ENCODE assay signal across 20 mouse cellular contexts in genomic region chr2:57354848-57355247, GRCm38 (mm10).
"Had no signal": no experiment of that assay in that cellular context is flagged by ENCODE, and none has a peak within 500 bp of the region (broad histone marks: within the 10 kb centered on the region; RNA-seq: fewer than 3 reads in every experiment).

No protein-coding gene starts in this region.

- H3K4me3 ChIP-seq: lung, embryonic 15.5 days; megakaryocyte, embryonic 14.5 days; midbrain, embryonic 13.5 days; midbrain, embryonic 15.5 days; neural tube, embryonic 13.5 days; neural tube, embryonic 15.5 days had no signal

- DNase-seq: lung, adult 2 months; lung, postnatal 14 days; lung, postnatal 36 days; retina, postnatal 1 day; right cerebral cortex, adult 18-20 months; right cerebral cortex, postnatal 25 days; right cerebral cortex, postnatal 4 days; spleen, adult 18-20 months; thymus, adult 18-20 months; thymus, postnatal 14 days; thymus, postnatal 36 days had no signal

- H3K27me3 ChIP-seq: lung, embryonic 15.5 days; megakaryocyte, embryonic 14.5 days; midbrain, embryonic 13.5 days; midbrain, embryonic 15.5 days; neural tube, embryonic 13.5 days; neural tube, embryonic 15.5 days had no signal

- H3K9ac ChIP-seq: lung, embryonic 15.5 days; midbrain, embryonic 13.5 days; midbrain, embryonic 15.5 days; neural tube, embryonic 13.5 days; neural tube, embryonic 15.5 days had no signal

- ATAC-seq: lung, postnatal 0 days; midbrain, embryonic 13.5 days; midbrain, embryonic 15.5 days had no signal

- H3K4me2 ChIP-seq: lung, embryonic 15.5 days; midbrain, embryonic 11.5 days; midbrain, embryonic 13.5 days; midbrain, embryonic 15.5 days; neural tube, embryonic 13.5 days; neural tube, embryonic 15.5 days had no signal

- H3K9me3 ChIP-seq: lung, embryonic 15.5 days; megakaryocyte, embryonic 14.5 days; midbrain, embryonic 13.5 days; midbrain, embryonic 15.5 days; neural tube, embryonic 13.5 days; neural tube, embryonic 15.5 days had no signal

- H3K4me1 ChIP-seq: lung, embryonic 15.5 days; midbrain, embryonic 13.5 days had no signal

- H3K36me3 ChIP-seq: lung, embryonic 15.5 days; midbrain, embryonic 13.5 days; midbrain, embryonic 15.5 days; neural tube, embryonic 13.5 days; neural tube, embryonic 15.5 days had no signal

- H3K27ac ChIP-seq: macrophage; midbrain, embryonic 13.5 days; midbrain, embryonic 15.5 days; neural tube, embryonic 13.5 days; neural tube, embryonic 15.5 days had no signal
